Mouse (Mus musculus) olfactory bulb, adult 2 months (tissue): Measurements from ENCODE around the gene Tmem41a.

Source experiments
- CTCF ChIP-seq: fragments of 200-500 bp; IDR thresholded peaks from 2 replicates; pipeline ENCODE4 v1.5.1; 2012; ENCODE audit warnings: low read depth, mild to moderate bottlenecking, low read length, moderate library complexity; ENCODE audit not compliant: insufficient read depth
- POLR2A ChIP-seq: fragments of 200-500 bp; IDR thresholded peaks from 2 replicates; pipeline ENCODE4 v1.6.1; 2012; ENCODE audit warnings: mild to moderate bottlenecking, low read depth, low read length, moderate library complexity; ENCODE audit not compliant: insufficient read depth

GRCm38 (mm10) chr16:21987956-21988355 is 40.6 kb upstream of the Tmem41a start:
- no peak for TF ChIP-seq POLR2A
- TF ChIP-seq CTCF: no peak
